ENCODE assay signal across 10 mouse cellular contexts in the genomic region with DNA sequence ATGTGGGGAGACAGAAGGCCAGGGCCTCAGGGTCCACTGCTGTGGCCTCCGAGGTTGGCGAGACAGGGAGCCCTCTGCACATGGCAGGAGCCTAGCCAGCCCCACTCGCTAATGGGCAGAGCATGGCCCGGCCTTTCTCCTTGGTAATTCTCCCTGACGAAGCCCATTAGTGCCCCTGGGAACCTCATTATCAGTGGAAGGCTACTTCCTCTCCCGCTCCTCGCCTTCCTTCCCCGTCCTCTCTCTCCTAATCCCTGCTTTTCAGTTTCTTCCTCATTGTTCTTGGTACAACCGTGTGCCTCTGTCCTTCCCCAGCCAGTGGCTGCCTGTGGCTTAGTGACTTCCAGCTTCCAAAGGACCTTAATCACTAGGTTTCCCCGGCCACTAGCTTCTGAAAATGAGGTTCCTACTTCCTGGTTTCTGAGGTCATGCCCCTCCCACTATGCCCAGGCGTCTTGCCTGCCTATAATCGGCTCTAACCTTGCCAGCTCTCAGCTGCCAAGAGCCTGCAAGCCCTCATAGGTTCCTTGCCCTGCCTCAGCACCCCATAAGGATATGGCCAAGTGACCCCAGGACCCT. TPM values are rescaled to one million over a fixed set of nuclear protein-coding genes. Genes with fewer than 3 reads are reported as not detected.
A peak's percentile ranks its signal among the peaks of the same experiment; 100 is the strongest.
DNase-seq lines count a peak whose midpoint lies in the region; ATAC-seq and TF ChIP-seq lines count a peak whose summit lies in the region.
"Had no signal": no experiment of that assay in that cellular context is flagged by ENCODE, and none has a peak within 500 bp of the region (broad histone marks: within the 10 kb centered on the region; RNA-seq: fewer than 3 reads in every experiment).

No protein-coding gene starts in this region.

- 57% methylated on average over 12 of the region's 12 CpGs for WGBS in heart, postnatal 0 days

- no peaks in the 10 kb centered on the region for H3K9me3 ChIP-seq in heart, postnatal 0 days (replicated peaks; ENCODE audit: control insufficient read depth, low read length)

- H3K4me2 ChIP-seq in heart, postnatal 0 days (ENCODE audit: low read depth, low read length), result no peak overlapping the region

- DNase-seq in heart, postnatal 0 days (ENCODE audit: low spot score), result no peak
- no peak for DNase-seq in heart, postnatal 4 days
- DNase-seq in CD4-positive helper T cell, adult 2 months (ENCODE audit: low read depth, low spot score), result peak; percentile 41
- no peak for DNase-seq in adrenal gland, postnatal 25 days
- no peak for DNase-seq in right cerebral cortex, postnatal 4 days
- DNase-seq in adrenal gland, adult 8-10 months, result no peak
- DNase-seq: cerebellum, adult 2 months had no signal

- H3K4me3 ChIP-seq in heart, postnatal 0 days (ENCODE audit: low read depth, low read length), result no peak overlapping the region

- no peak for TF ChIP-seq EP300 in heart, postnatal 0 days (IDR thresholded peaks at IDR 0.05; ENCODE audit: low read depth)

- ATAC-seq in heart, postnatal 0 days (ENCODE audit: insufficient read depth, low read depth), result no peak
- ATAC-seq in granulocyte monocyte progenitor cell, adult 5-6 weeks (replicated peaks; ENCODE audit: poor library complexity, severe bottlenecking), result peak; percentile 69
- peak; percentile 62 for ATAC-seq in megakaryocyte-erythroid progenitor cell, adult 5-6 weeks (replicated peaks; ENCODE audit: low FRiP score, low TSS enrichment, poor library complexity, severe bottlenecking)
- ATAC-seq: inflammation-experienced regulatory T-cells, adult 6 months had no signal

- H3K27me3 ChIP-seq in heart, postnatal 0 days (ENCODE audit: control insufficient read depth, insufficient read depth, low read length), result no peaks in the 10 kb centered on the region

- no peak overlapping the region for H3K9ac ChIP-seq in heart, postnatal 0 days (replicated peaks; ENCODE audit: low read depth, low read length)

- peaks cover 10% of the 10 kb centered on the region; the same call in 1 of the 2 replicates for H3K36me3 ChIP-seq in heart, postnatal 0 days (replicated peaks; ENCODE audit: control insufficient read depth, insufficient read depth, low read length)

- TF ChIP-seq CTCF in heart, postnatal 0 days (IDR thresholded peaks at IDR 0.05; ENCODE audit: low read depth), result no peak

- peaks cover 21% of the 10 kb centered on the region for H3K4me1 ChIP-seq in heart, postnatal 0 days (ENCODE audit: control insufficient read depth, insufficient read depth)

- H3K27ac ChIP-seq in heart, postnatal 0 days (ENCODE audit: low read depth), result peak overlapping the region; percentile 11; the same call in 1 of the 2 replicates

RNA-seq across cellular contexts. Expression of a gene that starts 31.0 kb away (rescaled TPM):
- 0.73 and 1.6 TPM in 2 replicates for total RNA-seq in heart, postnatal 0 days (2014; rRNA removed; ENCODE audit: low replicate concordance)
- 0.59 and 0.75 TPM in 2 replicates for polyA plus RNA-seq in heart, postnatal 0 days (2015; fragmentation: Nextera tagmentation; extraction: Ambion mirVana)
- 1 to 10 TPM; 1.3 to 1.4 TPM for total RNA-seq in heart, postnatal 4 days (2021)
- not detected in 2 replicates for total RNA-seq in granulocyte monocyte progenitor cell, adult 5-6 weeks (2014; fragmentation: Nextera tagmentation)
- 0.22 and 0.57 TPM in 2 replicates for total RNA-seq in granulocyte monocyte progenitor cell, adult 5-6 weeks (2017)
- 2.1 TPM in 1 of 2 replicates, not detected in the other for total RNA-seq in megakaryocyte-erythroid progenitor cell, adult 5-6 weeks (2014; fragmentation: Nextera tagmentation)
- 0.65 TPM in 1 of 2 replicates, not detected in the other for total RNA-seq in megakaryocyte-erythroid progenitor cell, adult 5-6 weeks (2017)
- 0.43 and 1.5 TPM in 2 replicates for total RNA-seq in adrenal gland, postnatal 25 days (2021)
- total RNA-seq in adrenal gland, adult 8-10 months (2022), result 1 to 10 TPM in 1 of 4 experiments, under 1 TPM in 3; 0.38 to 1.2 (median 0.75) TPM

RNA-seq across cellular contexts. Expression of a gene that starts 48.8 kb away (rescaled TPM):
- total RNA-seq in heart, postnatal 0 days (2014; rRNA removed; ENCODE audit: low replicate concordance), result 804 and 987 TPM in 2 replicates
- 439 and 463 TPM in 2 replicates for polyA plus RNA-seq in heart, postnatal 0 days (2015; fragmentation: Nextera tagmentation; extraction: Ambion mirVana)
- total RNA-seq in heart, postnatal 4 days (2021), result 100 to 1,000 TPM; 440 to 487 TPM
- 1,410 and 1,463 TPM in 2 replicates for total RNA-seq in granulocyte monocyte progenitor cell, adult 5-6 weeks (2014; fragmentation: Nextera tagmentation)
- total RNA-seq in granulocyte monocyte progenitor cell, adult 5-6 weeks (2017), result 1,810 and 2,293 TPM in 2 replicates
- total RNA-seq in megakaryocyte-erythroid progenitor cell, adult 5-6 weeks (2014; fragmentation: Nextera tagmentation), result 1,003 and 1,349 TPM in 2 replicates
- total RNA-seq in megakaryocyte-erythroid progenitor cell, adult 5-6 weeks (2017), result 1,982 and 2,496 TPM in 2 replicates
- 552 and 603 TPM in 2 replicates for total RNA-seq in adrenal gland, postnatal 25 days (2021)
- total RNA-seq in adrenal gland, adult 8-10 months (2022), result 100 to 1,000 TPM; 533 to 601 (median 565) TPM

RNA-seq across cellular contexts. Expression of a gene that starts 53.5 kb away (rescaled TPM):
- 35.9 and 47.8 TPM in 2 replicates for total RNA-seq in heart, postnatal 0 days (2014; rRNA removed; ENCODE audit: low replicate concordance)
- 24.4 and 28.9 TPM in 2 replicates for polyA plus RNA-seq in heart, postnatal 0 days (2015; fragmentation: Nextera tagmentation; extraction: Ambion mirVana)
- total RNA-seq in heart, postnatal 4 days (2021), result 10 to 100 TPM; 40.7 to 42.6 TPM
- total RNA-seq in granulocyte monocyte progenitor cell, adult 5-6 weeks (2014; fragmentation: Nextera tagmentation), result not detected in 2 replicates
- 0.56 TPM in 1 of 2 replicates, not detected in the other for total RNA-seq in granulocyte monocyte progenitor cell, adult 5-6 weeks (2017)
- 0.30 TPM in 1 of 2 replicates, not detected in the other for total RNA-seq in megakaryocyte-erythroid progenitor cell, adult 5-6 weeks (2014; fragmentation: Nextera tagmentation)
- total RNA-seq in megakaryocyte-erythroid progenitor cell, adult 5-6 weeks (2017), result 0.14 TPM in 1 of 2 replicates, not detected in the other
- total RNA-seq in adrenal gland, postnatal 25 days (2021), result 4.9 and 9.9 TPM in 2 replicates
- 10 to 100 TPM in 3 of 4 experiments, 1 to 10 TPM in 1; 9.2 to 16.4 (median 13.9) TPM for total RNA-seq in adrenal gland, adult 8-10 months (2022)
